Mouse (Mus musculus): ENCODE results near the gene Nkain2. TPM values are rescaled to one million over a fixed set of nuclear protein-coding genes. Genes with fewer than 3 reads are reported as not detected.

Nkain2 gene
- polyA plus RNA-seq, 1 experiment from 2014 or later, result 1.9 TPM

DNA sequence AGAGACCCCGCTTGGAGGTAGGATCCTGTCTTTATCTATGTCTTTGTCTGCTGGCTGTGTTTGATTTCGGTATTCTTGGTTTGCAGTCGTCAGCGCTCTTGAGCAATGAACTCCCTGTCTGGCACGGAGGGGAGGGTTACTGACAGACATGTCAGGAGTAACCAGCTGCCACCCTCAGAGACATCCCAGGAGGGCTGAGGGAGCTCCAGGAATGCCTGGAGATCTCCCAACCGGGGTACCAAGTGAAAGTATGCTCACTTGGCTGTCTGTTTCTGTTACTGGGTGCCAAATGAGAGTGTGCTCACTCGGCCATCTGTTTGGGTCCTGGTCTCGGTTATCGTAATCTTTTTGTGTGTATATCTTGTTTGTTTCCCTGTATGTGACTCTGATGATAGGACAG lies 577.5 kb downstream of the Nkain2 start:
- H3K36me3 ChIP-seq (ENCODE audit: control insufficient read depth, insufficient read depth, low read length), result no peaks in the 10 kb centered on the region
- ATAC-seq (replicated peaks; ENCODE audit: low FRiP score) (no peak), DNase-seq (ENCODE audit: low spot score) (no peak)
- H3K4me2 ChIP-seq (ENCODE audit: low read depth, low read length, severe bottlenecking), result no peak overlapping the region
- WGBS, result 89% methylated on average over 9 of the region's 9 CpGs
- H3K27ac ChIP-seq (ENCODE audit: low read depth, low read length), result no peak overlapping the region
- H3K4me1 ChIP-seq (replicated peaks; ENCODE audit: control insufficient read depth, insufficient read depth, low read length), result no peaks in the 10 kb centered on the region
- H3K9ac ChIP-seq (ENCODE audit: low read length), result no peak overlapping the region
- peaks cover 5% of the 10 kb centered on the region; the same call in 1 of the 2 replicates for H3K9me3 ChIP-seq (ENCODE audit: control insufficient read depth, low read length)
- H3K27me3 ChIP-seq (ENCODE audit: control insufficient read depth, insufficient read depth, low read length), result no peaks in the 10 kb centered on the region
- H3K4me3 ChIP-seq (ENCODE audit: low read depth, low read length), result no peak overlapping the region

DNA sequence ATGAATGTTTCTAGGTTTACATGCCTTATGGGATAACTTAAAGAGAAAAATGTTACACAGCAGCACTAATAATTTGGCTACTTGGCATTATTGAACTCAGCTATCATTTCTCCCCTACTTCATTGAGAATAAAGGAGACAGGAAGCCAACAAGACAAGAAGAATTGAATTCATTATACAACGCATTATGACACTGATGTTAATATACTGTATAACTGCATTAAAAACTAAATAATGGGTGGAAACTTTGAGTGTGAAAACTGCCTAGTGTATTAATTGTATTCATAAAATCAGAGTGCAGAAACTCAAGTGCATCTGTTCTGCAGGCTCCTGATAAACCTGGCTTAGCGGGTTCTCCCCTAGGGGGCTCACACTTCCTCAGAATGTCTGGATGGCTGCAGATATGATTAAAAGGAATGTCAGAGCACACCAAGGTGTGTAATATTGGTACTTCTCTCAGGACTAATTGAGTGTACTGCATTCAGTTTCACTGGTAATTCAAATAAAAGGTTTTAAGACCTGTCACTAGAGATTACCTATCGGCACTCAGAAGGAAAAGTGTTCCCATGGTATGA lies 589.2 kb downstream of the Nkain2 start:
- DNase-seq (ENCODE audit: low spot score) (no peak), ATAC-seq (replicated peaks; ENCODE audit: low FRiP score) (no peak)
- no peaks in the 10 kb centered on the region for H3K27me3 ChIP-seq (ENCODE audit: control insufficient read depth, insufficient read depth, low read length)
- H3K27ac ChIP-seq (ENCODE audit: low read depth, low read length), result no peak overlapping the region
- no peak overlapping the region for H3K9ac ChIP-seq (ENCODE audit: low read length)
- no peaks in the 10 kb centered on the region for H3K9me3 ChIP-seq (ENCODE audit: control insufficient read depth, low read length)
- H3K4me1 ChIP-seq (replicated peaks; ENCODE audit: control insufficient read depth, insufficient read depth, low read length), result no peaks in the 10 kb centered on the region
- H3K36me3 ChIP-seq (ENCODE audit: control insufficient read depth, insufficient read depth, low read length), result no peaks in the 10 kb centered on the region
- no peak overlapping the region for H3K4me2 ChIP-seq (ENCODE audit: low read depth, low read length, severe bottlenecking)
- no peak overlapping the region for H3K4me3 ChIP-seq (ENCODE audit: low read depth, low read length)
- 95% methylated on average over 3 of the region's 3 CpGs for WGBS

DNA sequence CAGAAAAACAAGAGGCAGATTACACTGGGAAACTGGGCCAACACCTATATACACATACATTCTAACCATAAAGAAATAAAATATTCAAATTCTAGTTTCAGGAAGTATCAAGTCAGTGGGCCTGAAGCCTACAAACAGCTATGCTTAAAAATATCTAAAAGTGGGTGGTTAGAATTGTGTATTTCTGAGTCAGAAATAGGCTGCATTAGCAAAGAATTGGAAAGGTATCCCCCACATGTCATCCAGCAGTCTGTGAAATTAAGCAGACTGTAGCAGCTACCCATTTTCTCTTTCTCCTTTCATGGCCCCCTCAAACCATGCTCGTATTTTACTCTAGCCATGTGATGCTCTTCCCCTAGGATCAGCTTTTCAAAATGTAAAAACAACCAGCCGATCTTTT lies 599.8 kb downstream of the Nkain2 start:
- no peak overlapping the region for H3K9ac ChIP-seq (ENCODE audit: low read length)
- H3K9me3 ChIP-seq (ENCODE audit: control insufficient read depth, low read length), result no peaks in the 10 kb centered on the region
- H3K36me3 ChIP-seq (ENCODE audit: control insufficient read depth, insufficient read depth, low read length), result no peaks in the 10 kb centered on the region
- DNase-seq (ENCODE audit: low spot score) (no peak), ATAC-seq (replicated peaks; ENCODE audit: low FRiP score) (no peak)
- no peak overlapping the region for H3K27ac ChIP-seq (ENCODE audit: low read depth, low read length)
- H3K27me3 ChIP-seq (ENCODE audit: control insufficient read depth, insufficient read depth, low read length), result no peaks in the 10 kb centered on the region
- H3K4me3 ChIP-seq (ENCODE audit: low read depth, low read length), result no peak overlapping the region
- H3K4me2 ChIP-seq (ENCODE audit: low read depth, low read length, severe bottlenecking), result no peak overlapping the region
- WGBS, result 58% methylated on average over 2 of the region's 2 CpGs
- no peaks in the 10 kb centered on the region for H3K4me1 ChIP-seq (replicated peaks; ENCODE audit: control insufficient read depth, insufficient read depth, low read length)

DNA sequence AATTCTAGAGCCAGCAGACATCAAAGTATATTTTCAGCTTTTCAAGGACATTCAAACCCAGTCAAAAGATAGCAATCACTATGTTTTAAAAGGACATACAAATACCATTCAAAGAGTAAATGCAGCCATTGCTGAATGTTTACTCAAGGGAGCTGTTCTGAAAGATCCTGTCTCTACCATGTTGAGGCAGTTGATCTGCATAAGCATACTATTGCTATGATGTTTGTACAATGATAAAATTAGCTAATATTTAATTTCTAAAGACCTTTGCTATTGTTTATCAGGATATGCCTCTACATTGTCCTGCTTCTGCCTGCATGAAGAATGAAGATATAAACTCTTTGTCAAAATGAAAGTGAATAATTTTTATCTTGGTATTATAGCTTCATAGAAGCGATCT lies 606.6 kb downstream of the Nkain2 start:
- DNase-seq (ENCODE audit: low spot score) (no peak), ATAC-seq (replicated peaks; ENCODE audit: low FRiP score) (no peak)
- no peaks in the 10 kb centered on the region for H3K9me3 ChIP-seq (ENCODE audit: control insufficient read depth, low read length)
- H3K36me3 ChIP-seq (ENCODE audit: control insufficient read depth, insufficient read depth, low read length), result no peaks in the 10 kb centered on the region
- no peaks in the 10 kb centered on the region for H3K27me3 ChIP-seq (ENCODE audit: control insufficient read depth, insufficient read depth, low read length)
- no peak overlapping the region for H3K4me2 ChIP-seq (ENCODE audit: low read depth, low read length, severe bottlenecking)
- no peak overlapping the region for H3K27ac ChIP-seq (ENCODE audit: low read depth, low read length)
- no peak overlapping the region for H3K9ac ChIP-seq (ENCODE audit: low read length)
- no peaks in the 10 kb centered on the region for H3K4me1 ChIP-seq (replicated peaks; ENCODE audit: control insufficient read depth, insufficient read depth, low read length)
- 92% methylated on average over 1 of the region's 1 CpGs for WGBS
- H3K4me3 ChIP-seq (ENCODE audit: low read depth, low read length), result no peak overlapping the region

DNA sequence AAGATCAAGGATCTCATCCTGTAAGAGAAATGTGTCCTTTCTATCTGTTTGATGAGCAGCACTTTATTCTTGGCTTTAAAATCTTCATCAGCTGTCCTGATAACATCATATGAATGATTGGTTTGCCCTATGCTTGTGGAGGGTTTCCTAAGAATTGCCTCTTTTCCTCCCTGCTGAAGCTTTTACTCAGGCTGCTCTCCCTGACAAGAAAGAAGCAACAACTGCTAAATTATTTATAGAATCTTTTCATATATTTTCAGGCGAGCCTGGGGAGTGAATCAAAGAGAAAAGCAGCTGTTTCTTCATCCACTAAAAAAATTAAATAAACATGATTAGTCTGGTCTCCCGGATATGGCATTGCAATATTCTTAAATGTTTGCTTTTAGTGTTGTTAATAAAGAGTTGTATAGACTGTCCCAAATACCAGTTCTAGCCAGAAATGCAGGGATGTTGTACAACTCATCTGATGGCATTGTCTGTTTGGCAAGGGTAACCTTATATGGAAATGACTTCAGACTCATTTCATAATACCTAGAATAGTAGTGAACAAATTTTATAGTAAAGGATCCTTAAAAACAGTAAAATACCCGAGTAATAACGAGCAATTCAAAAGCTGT lies 646.9 kb downstream of the Nkain2 start:
- ATAC-seq (replicated peaks; ENCODE audit: low FRiP score) (no peak), DNase-seq (ENCODE audit: low spot score) (no peak)
- Histone ChIP-seq H3K4me3 (ENCODE audit: low read depth, low read length) (no peak overlapping the region), H3K4me2 (ENCODE audit: low read depth, low read length, severe bottlenecking) (no peak overlapping the region), H3K36me3 (ENCODE audit: control insufficient read depth, insufficient read depth, low read length) (no peaks in the 10 kb centered on the region), H3K27me3 (ENCODE audit: control insufficient read depth, insufficient read depth, low read length) (no peaks in the 10 kb centered on the region), H3K4me1 (replicated peaks; ENCODE audit: control insufficient read depth, insufficient read depth, low read length) (no peaks in the 10 kb centered on the region), H3K9me3 (ENCODE audit: control insufficient read depth, low read length) (no peaks in the 10 kb centered on the region), H3K27ac (ENCODE audit: low read depth, low read length) (no peak overlapping the region), H3K9ac (ENCODE audit: low read length) (no peak overlapping the region)
- WGBS, result 82% methylated on average over 4 of the region's 4 CpGs

DNA sequence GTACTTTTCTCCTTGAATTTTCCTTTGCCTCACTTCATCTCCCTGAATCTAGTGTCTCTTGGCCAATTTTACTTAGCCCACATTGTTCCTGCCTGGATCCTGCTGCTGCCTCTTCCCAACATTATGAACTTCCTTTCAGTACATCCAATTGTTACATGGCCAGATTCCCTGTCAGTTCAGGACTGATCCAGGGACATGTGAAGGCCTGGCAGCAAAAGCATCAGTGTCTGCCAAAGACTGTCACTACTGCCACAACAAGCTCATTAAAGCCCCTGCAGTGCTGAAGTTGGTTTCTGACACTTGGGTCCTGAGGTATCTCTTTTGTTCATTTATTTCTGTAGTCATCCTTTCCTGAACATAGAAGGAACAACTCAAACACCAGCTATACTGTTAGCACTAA lies 649.1 kb downstream of the Nkain2 start:
- H3K27me3 ChIP-seq (ENCODE audit: control insufficient read depth, insufficient read depth, low read length), result no peaks in the 10 kb centered on the region
- no peak for DNase-seq (ENCODE audit: low spot score)
- H3K4me1 ChIP-seq (replicated peaks; ENCODE audit: control insufficient read depth, insufficient read depth, low read length), result no peaks in the 10 kb centered on the region
- H3K9me3 ChIP-seq (ENCODE audit: control insufficient read depth, low read length), result no peaks in the 10 kb centered on the region
- H3K4me2 ChIP-seq (ENCODE audit: low read depth, low read length, severe bottlenecking), result no peak overlapping the region
- H3K27ac ChIP-seq (ENCODE audit: low read depth, low read length), result no peak overlapping the region
- no peak for ATAC-seq (replicated peaks; ENCODE audit: low FRiP score)
- no peak overlapping the region for H3K4me3 ChIP-seq (ENCODE audit: low read depth, low read length)
- no peak overlapping the region for H3K9ac ChIP-seq (ENCODE audit: low read length)
- no peaks in the 10 kb centered on the region for H3K36me3 ChIP-seq (ENCODE audit: control insufficient read depth, insufficient read depth, low read length)

DNA sequence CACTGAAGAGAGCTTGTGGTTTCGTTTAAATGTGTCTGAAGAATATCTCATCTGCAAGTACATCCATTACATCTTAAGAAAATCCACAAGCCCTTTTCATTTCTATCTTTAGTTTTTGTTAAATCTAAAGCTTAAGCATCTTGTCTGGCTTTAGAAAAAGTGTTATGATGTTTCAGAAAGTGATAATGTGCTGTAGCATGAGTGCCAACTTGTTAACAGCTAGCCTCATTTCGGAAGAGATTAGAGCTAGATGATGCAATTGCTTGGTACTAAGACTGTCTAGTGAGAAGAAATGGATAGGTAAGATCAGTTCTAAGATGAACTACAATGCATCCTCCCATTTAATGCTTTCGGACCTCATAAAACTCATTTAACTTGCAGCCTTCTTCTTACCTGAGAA lies 707.3 kb downstream of the Nkain2 start:
- Histone ChIP-seq H3K4me3 (ENCODE audit: low read depth, low read length) (no peak overlapping the region), H3K9ac (ENCODE audit: low read length) (no peak overlapping the region), H3K9me3 (ENCODE audit: control insufficient read depth, low read length) (no peaks in the 10 kb centered on the region), H3K4me1 (replicated peaks; ENCODE audit: control insufficient read depth, insufficient read depth, low read length) (no peaks in the 10 kb centered on the region), H3K27me3 (ENCODE audit: control insufficient read depth, insufficient read depth, low read length) (no peaks in the 10 kb centered on the region), H3K4me2 (ENCODE audit: low read depth, low read length, severe bottlenecking) (no peak overlapping the region), H3K36me3 (ENCODE audit: control insufficient read depth, insufficient read depth, low read length) (no peaks in the 10 kb centered on the region), H3K27ac (ENCODE audit: low read depth, low read length) (no peak overlapping the region)
- DNase-seq (ENCODE audit: low spot score) (no peak), ATAC-seq (replicated peaks; ENCODE audit: low FRiP score) (no peak)
- 90% methylated on average over 3 of the region's 3 CpGs for WGBS

DNA sequence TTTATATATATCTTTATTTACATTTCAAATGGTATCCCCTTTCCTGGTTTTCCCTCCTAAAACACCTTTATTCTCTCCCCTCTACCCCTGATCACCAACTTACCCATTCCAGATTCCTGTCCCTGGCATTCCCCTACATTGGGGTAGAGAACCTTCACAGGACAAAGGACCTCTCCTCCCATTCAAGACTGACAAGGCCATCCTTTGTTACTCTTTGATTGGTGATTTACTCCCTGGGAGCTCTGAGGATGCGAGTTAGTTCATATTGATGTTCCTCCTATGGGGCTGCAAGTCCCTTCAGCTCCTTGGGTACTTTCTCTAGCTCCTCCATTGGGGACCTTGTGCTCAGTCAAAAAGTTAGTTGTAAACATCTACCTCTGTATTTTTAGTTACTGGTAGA lies 798.9 kb downstream of the Nkain2 start:
- Histone ChIP-seq H3K27me3 (ENCODE audit: control insufficient read depth, insufficient read depth, low read length) (no peaks in the 10 kb centered on the region), H3K4me2 (ENCODE audit: low read depth, low read length, severe bottlenecking) (no peak overlapping the region), H3K27ac (ENCODE audit: low read depth, low read length) (no peak overlapping the region), H3K9me3 (ENCODE audit: control insufficient read depth, low read length) (no peaks in the 10 kb centered on the region), H3K9ac (ENCODE audit: low read length) (no peak overlapping the region), H3K36me3 (ENCODE audit: control insufficient read depth, insufficient read depth, low read length) (no peaks in the 10 kb centered on the region), H3K4me3 (ENCODE audit: low read depth, low read length) (no peak overlapping the region), H3K4me1 (replicated peaks; ENCODE audit: control insufficient read depth, insufficient read depth, low read length) (no peaks in the 10 kb centered on the region)
- ATAC-seq (replicated peaks; ENCODE audit: low FRiP score) (no peak), DNase-seq (ENCODE audit: low spot score) (no peak)
- 54% methylated on average over 1 of the region's 1 CpGs for WGBS

DNA sequence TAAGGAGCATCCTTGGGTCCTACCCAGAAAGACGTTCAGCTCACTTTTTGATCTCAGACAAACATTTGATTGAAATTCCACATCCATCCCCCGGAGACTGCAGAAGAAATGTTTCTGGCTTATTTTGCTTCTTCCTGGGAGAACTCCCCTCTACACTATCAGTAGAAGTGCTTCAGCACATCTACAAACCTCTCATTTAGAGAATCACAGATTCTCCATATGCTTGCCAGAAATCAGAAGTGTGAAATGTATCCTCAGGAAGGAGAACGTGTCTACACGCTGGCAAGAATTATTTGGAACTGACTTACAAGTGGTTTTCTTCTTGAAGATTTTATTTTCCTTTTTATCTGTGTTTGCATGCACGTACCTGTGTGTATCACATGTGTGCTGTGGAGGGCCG lies 829.9 kb downstream of the Nkain2 start:
- H3K36me3 ChIP-seq (ENCODE audit: control insufficient read depth, insufficient read depth, low read length), result no peaks in the 10 kb centered on the region
- no peaks in the 10 kb centered on the region for H3K9me3 ChIP-seq (ENCODE audit: control insufficient read depth, low read length)
- H3K27ac ChIP-seq (ENCODE audit: low read depth, low read length), result no peak overlapping the region
- H3K4me1 ChIP-seq (replicated peaks; ENCODE audit: control insufficient read depth, insufficient read depth, low read length), result no peaks in the 10 kb centered on the region
- DNase-seq (ENCODE audit: low spot score) (no peak), ATAC-seq (replicated peaks; ENCODE audit: low FRiP score) (no peak)
- 84% methylated on average over 6 of the region's 6 CpGs for WGBS
- H3K27me3 ChIP-seq (ENCODE audit: control insufficient read depth, insufficient read depth, low read length), result no peaks in the 10 kb centered on the region
- H3K9ac ChIP-seq (ENCODE audit: low read length), result no peak overlapping the region
- H3K4me2 ChIP-seq (ENCODE audit: low read depth, low read length, severe bottlenecking), result no peak overlapping the region
- no peak overlapping the region for H3K4me3 ChIP-seq (ENCODE audit: low read depth, low read length)

All from forebrain, embryonic 11.5 days (tissue).